Mouse (Mus musculus) gastrocnemius, postnatal 4 days (tissue): ENCODE data around the gene Kiss1. TPM values are rescaled to one million over a fixed set of nuclear protein-coding genes. Genes with fewer than 3 reads are reported as not detected.

Experiments used
- DNase-seq, 2 experiments: peaks; one replicate each; pipeline ENCODE4 v3.0.0; 2021 to 2022; ENCODE audit warnings: low spot score in 2 of 2, mixed read lengths in 2 of 2
- long read RNA-seq, 2 experiments: library from polyadenylated mRNA; stranded (forward); transcript quantifications; one replicate each; pipeline ENCODE4 v2.0.0; 2021
- total RNA-seq, 2 experiments: library from RNA; stranded (reverse); gene quantifications; 2 replicates each; pipeline ENCODE4 v1.2.3; 2021

Kiss1 gene
- total RNA-seq, result not detected
- long read RNA-seq, experiment 1, result 0 reads
- long read RNA-seq, experiment 2, result 0 reads

- no peak for DNase-seq
Observed at GRCm38 (mm10) chr1:133321267-133321925, at the start of gene Kiss1. Kiss1 (plus strand) TSS chr1:133321875.

DNA sequence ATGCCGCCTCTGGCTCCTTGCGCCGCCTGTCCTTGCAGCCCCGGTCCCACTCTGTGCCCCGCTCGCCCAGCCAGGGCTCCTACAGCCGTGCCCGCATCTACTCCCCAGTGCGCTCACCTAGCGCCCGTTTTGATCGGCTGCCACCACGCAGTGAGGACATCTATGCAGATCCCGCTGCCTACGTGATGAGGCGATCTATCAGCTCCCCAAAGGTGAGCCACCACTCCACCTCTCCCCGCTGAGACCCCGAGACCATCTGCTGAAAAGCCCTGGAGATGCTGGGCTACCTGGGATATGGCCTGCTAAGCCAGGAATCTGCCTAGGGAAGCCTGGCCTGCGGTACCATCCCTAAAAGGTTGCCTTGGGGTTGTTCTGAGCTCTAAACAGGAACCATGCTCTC is 47.5 kb upstream of the Kiss1 start:
- DNase-seq, result no peak

GRCm38 (mm10) chr1:133276983-133277382 is 44.7 kb upstream of the Kiss1 start:
- DNase-seq, result no peak

- DNase-seq, result no peak
Observed at GRCm38 (mm10) chr1:133278539-133278938, 43.1 kb upstream of the Kiss1 start.

- no peak for DNase-seq
Observed at GRCm38 (mm10) chr1:133278946-133279631, 42.6 kb upstream of the Kiss1 start.

GRCm38 (mm10) chr1:133279632-133280093 is 42.0 kb upstream of the Kiss1 start:
- no peak for DNase-seq

- DNase-seq, result no peak
Observed at GRCm38 (mm10) chr1:133280537-133280936, 41.1 kb upstream of the Kiss1 start.

DNA sequence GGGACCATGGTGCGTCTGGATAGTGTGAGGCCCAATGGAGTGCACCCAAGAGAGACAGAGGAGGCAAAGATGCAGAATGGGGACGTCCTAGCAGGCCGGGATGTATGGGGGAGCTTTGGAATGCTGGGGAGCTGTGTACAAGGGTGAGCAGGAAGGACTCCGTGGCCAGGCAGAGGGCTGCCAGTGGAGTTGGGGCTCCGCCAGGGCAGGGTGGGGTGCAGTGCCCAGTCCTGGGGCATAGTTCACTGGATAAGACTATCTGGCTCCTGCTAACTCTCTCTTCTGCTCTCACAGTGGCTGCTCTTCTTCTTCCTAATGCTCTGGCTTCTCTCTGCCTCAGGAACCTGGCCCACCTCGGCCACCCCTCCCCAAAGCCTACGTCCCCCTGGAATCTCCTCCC is 35.8 kb upstream of the Kiss1 start:
- no peak for DNase-seq

DNA sequence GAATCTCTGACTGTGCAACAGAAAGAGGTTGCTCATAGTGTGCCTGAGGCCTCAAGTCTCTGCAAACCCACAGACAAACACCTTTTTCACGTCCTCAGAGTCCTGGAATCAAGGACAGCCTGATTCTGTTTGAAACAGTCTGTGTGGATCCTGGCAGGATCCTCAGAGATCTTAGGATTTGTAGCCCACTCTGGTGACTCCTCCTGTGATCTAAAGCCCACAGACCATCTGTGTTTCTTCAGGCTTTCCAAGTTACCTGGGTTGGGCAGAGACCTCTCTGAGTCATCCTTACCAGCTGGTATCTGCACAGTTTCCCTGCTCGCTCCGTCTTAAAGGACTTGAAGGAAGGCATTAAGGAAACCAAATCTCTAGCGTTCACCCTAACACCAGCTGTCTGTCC is 34.6 kb upstream of the Kiss1 start:
- no peak for DNase-seq

DNA sequence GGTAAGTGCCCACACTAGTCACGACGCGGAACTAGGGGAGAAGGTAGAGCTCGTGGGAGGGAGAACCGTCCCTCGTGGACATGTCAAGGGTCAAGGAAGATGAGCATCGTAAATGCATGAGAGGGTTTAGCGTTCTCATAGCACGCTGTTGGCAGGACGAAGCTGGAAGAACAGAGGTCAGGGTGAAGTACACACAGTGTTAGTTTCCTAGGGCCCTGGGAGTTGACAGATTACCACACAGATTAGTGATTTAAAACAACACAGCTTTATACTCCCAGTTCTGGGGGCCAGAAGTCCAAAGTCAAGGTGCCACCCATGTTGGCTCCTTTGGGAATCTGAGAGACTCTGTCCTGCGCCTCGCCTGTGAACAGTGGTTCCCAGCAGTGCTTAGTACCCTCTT is 33.8 kb upstream of the Kiss1 start:
- DNase-seq, result no peak

- no peak for DNase-seq
Observed at GRCm38 (mm10) chr1:133291888-133292287, 29.8 kb upstream of the Kiss1 start.

DNA sequence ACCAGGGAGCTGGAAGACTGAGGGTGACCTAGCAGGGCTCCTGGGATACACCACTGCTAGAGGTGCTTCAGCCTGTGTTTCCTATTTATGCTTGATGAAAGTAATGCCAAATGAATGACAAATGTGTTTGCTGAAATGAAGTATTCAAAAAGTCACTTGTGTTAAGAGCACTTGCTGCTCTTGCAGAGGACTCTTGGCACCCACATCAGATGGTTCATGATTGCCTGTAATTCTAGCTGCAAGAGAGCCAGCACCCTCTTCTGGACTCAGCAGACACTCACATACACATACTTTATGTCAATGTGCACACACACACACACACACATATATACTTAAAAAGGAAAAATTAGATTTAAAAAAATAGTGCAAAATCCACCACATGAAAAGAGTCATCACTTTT is 29.1 kb upstream of the Kiss1 start:
- no peak for DNase-seq

DNA sequence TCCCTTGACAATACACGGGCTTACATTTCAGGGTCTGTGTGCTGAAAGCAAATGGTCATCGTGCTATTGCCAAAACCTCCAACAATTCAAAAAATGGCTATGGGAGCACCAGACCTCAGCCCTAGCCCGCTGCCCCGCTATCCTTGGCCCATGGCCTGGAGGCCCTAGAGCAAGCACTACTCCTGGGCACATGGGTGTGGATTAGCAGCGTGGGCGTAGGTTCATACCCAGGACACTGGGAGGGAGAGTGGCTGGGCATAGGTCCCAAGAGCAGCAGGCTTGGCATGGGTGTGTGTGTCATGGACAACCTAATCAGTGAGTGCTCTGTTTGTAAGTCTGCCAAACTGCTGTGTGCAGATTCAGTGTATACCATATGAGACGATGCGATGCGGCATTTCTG is 25.3 kb upstream of the Kiss1 start:
- DNase-seq, result no peak

DNA sequence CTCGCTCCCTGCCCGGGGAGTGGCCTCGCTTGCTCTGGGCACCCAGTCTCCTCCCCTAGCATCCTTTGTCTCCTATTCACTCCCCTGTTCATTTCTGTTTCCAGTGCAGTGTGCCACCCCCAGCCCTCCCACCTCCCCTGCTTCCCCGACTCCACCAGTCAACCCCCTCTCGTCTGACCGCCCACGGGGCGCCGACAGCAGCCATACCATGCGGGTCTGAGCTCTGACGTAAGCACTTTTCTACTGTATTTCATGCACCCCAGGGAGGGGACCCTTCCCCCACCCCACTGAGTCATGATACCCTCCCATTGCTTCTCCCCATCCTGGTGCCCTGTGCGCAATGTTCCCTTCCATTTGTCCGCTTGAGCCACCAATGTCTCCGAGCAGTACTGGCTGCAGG is 22.9 kb upstream of the Kiss1 start:
- no peak for DNase-seq

- peak in 1 of 2 experiments; percentile 34 for DNase-seq
Observed at GRCm38 (mm10) chr1:133302540-133302939, 19.1 kb upstream of the Kiss1 start.

DNA sequence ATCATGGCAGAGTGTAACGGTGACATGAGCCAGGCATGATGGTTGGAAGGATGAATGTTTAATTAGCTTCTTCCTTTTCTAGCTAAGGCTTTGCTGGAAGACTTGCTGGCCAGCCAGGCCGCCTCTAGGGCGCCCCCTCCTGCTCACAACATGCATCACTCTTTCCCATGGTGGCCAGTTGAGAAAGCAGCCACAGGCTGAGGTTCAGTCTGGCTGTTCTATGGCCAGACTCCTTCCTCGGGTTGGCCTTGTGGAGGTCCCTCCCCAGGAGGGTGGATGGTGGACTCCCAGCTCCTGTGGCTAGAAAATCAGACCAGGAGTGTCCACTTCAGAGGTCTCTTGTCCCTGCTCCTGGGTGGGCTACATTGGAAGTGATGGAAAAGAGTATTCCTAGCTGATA is 14.8 kb upstream of the Kiss1 start:
- DNase-seq, result peak; percentile 64 to 75

GRCm38 (mm10) chr1:133307318-133307717 is 14.4 kb upstream of the Kiss1 start:
- peak in 1 of 2 experiments; percentile 30 for DNase-seq

- DNase-seq, result no peak
Observed at GRCm38 (mm10) chr1:133309652-133310267, 11.9 kb upstream of the Kiss1 start, which contains the start of gene Golt1a. Golt1a (plus strand) TSS chr1:133309800.

- DNase-seq, result no peak
Observed at GRCm38 (mm10) chr1:133311240-133311639, 10.4 kb upstream of the Kiss1 start.

GRCm38 (mm10) chr1:133311946-133312345 is 9.7 kb upstream of the Kiss1 start:
- DNase-seq, result no peak

GRCm38 (mm10) chr1:133314364-133314763 is 7.3 kb upstream of the Kiss1 start:
- peak in 1 of 2 experiments; percentile 38 for DNase-seq

GRCm38 (mm10) chr1:133315775-133316174 is 5.9 kb upstream of the Kiss1 start:
- no peak for DNase-seq
